Mouse (Mus musculus): ENCODE data around the gene Myo15. TPM values are rescaled to one million over a fixed set of nuclear protein-coding genes. Genes with fewer than 3 reads are reported as not detected.

The Myo15 gene
- total and polyA plus RNA-seq, 3 experiments = 0.04 to 0.07 TPM; not detected in 1

DNA sequence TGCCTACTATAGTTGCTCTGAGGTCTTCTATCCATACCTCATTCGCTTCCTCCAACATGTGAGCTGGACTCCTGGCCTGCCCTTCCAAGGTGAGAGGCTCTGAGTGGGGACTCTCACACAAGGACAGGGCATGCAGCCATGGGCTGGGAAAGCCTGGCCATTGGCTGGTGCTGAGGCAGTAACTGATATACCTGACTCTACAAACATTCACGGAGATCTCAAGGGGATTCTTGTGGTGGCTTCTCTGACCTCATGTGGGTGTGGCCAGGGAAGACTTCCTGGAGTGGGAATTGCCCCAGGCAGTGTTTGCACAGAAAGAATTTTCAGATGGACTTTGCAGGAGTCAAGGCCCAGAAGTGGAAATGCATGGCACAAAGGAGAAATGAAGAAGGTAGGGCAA is 45.8 kb downstream of the Myo15 start:
- Histone ChIP-seq H3K4me3 (ENCODE audit: control insufficient read depth in 1 of 2, insufficient read depth in 1 of 2, low read depth in 2 of 2, low read length in 2 of 2) (no peak overlapping the region), H3K27me3 (ENCODE audit: control insufficient read depth in 1 of 2, insufficient read depth in 2 of 2, low read length in 2 of 2) (peaks cover 8 to 14% of the 10 kb centered on the region in 2 experiments), H3K27ac (ENCODE audit: control insufficient read depth, low read depth, low read length) (no peak overlapping the region), H3K9me3 (replicated peaks; ENCODE audit: insufficient read depth, low read length) (no peaks in the 10 kb centered on the region), H3K9ac (ENCODE audit: control insufficient read depth, low read depth, low read length, poor library complexity, severe bottlenecking) (no peak overlapping the region), H3K4me1 (ENCODE audit: control insufficient read depth in 1 of 2, insufficient read depth in 2 of 2, low read length in 2 of 2) (no peaks in the 10 kb centered on the region), H3K79me2 (ENCODE audit: control insufficient read depth, insufficient read depth, low read length, poor library complexity) (no peaks in the 10 kb centered on the region), H3K36me3 (ENCODE audit: control insufficient read depth in 1 of 2, insufficient read depth in 2 of 2, low read length in 2 of 2) (no peaks in the 10 kb centered on the region)
- no peak for TF ChIP-seq CHD1 (IDR thresholded peaks at IDR 0.05; ENCODE audit: low read depth, low read length)
- DNase-seq (ENCODE audit: low read depth, low spot score) = no peak

DNA sequence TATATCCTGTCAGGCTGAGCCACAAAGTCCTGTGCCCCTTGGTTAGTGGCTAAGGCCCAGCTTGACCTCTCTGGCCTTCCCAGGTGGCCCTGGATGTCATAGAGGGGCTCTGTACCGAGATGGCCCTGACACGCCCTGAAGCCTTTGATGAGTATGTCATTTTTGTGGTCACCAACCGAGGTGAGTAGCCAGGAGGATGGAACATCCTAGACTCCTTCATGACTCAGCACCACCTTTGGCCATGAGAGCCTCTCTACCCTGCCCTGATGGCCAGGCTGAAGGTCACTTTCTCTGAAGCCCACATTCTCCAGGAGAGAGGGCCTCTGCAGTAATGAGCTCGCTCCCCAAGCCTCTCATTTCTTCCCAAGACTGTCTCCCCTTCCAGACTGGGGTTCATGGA is 49.2 kb downstream of the Myo15 start:
- Histone ChIP-seq H3K79me2 (ENCODE audit: control insufficient read depth, insufficient read depth, low read length, poor library complexity) (no peaks in the 10 kb centered on the region), H3K9ac (ENCODE audit: control insufficient read depth, low read depth, low read length, poor library complexity, severe bottlenecking) (no peak overlapping the region), H3K9me3 (replicated peaks; ENCODE audit: insufficient read depth, low read length) (no peaks in the 10 kb centered on the region), H3K27me3 (ENCODE audit: control insufficient read depth in 1 of 2, insufficient read depth in 2 of 2, low read length in 2 of 2) (peaks cover 25 to 29% of the 10 kb centered on the region in 2 experiments), H3K27ac (ENCODE audit: control insufficient read depth, low read depth, low read length) (no peak overlapping the region), H3K4me3 (ENCODE audit: control insufficient read depth in 1 of 2, insufficient read depth in 1 of 2, low read depth in 2 of 2, low read length in 2 of 2) (no peak overlapping the region), H3K36me3 (ENCODE audit: control insufficient read depth in 1 of 2, insufficient read depth in 2 of 2, low read length in 2 of 2) (no peaks in the 10 kb centered on the region), H3K4me1 (ENCODE audit: control insufficient read depth in 1 of 2, insufficient read depth in 2 of 2, low read length in 2 of 2) (no peaks in the 10 kb centered on the region)
- TF ChIP-seq USF1 (IDR thresholded peaks at IDR 0.05; ENCODE audit: low read depth, low read length) = no peak
- no peak for TF ChIP-seq SMC3 (IDR thresholded peaks at IDR 0.05; ENCODE audit: low read depth, low read length)
- no peak for TF ChIP-seq GATA1 (IDR thresholded peaks at IDR 0.05; ENCODE audit: low read depth, low read length)
- TF ChIP-seq CTCF (IDR thresholded peaks at IDR 0.05 in 2 of 3, conservative IDR thresholded peaks at IDR 0.05 in 1 of 3; ENCODE audit: control insufficient read depth in 1 of 3, insufficient read depth in 1 of 3, low read depth in 2 of 3, low read length in 3 of 3, poor library complexity in 1 of 3, severe bottlenecking in 1 of 3) = no peak
- TF ChIP-seq MYC (IDR thresholded peaks at IDR 0.05; ENCODE audit: low read depth, low read length) = no peak
- TF ChIP-seq TAL1 (IDR thresholded peaks at IDR 0.05; ENCODE audit: low read length) = no peak
- TF ChIP-seq TBP (IDR thresholded peaks at IDR 0.05; ENCODE audit: low read depth, low read length) = no peak
- TF ChIP-seq ETS1 (IDR thresholded peaks at IDR 0.05; ENCODE audit: low read depth, low read length) = no peak
- TF ChIP-seq NELFE (IDR thresholded peaks at IDR 0.05; ENCODE audit: low read depth, low read length) = no peak
- no peak for DNase-seq (ENCODE audit: low read depth, low spot score)

DNA sequence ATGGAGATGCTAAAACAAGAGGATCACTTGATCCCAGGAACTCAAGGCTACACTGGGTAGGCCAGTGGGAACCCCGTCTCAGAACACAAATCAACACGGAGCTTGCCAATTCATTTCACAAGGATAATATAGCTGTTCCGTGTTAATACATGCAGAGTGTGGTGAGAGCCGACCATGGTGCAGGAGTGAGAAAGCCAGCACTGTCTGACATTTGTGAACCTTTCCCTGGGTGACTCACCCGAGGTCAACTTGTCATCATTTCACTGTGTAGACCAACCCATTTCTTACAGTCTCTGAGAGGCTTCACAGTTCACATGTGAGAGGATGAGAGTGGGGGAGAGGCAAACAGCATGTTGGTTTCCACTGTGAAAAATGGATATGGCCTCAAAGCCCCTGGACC is 52.9 kb downstream of the Myo15 start:
- no peaks in the 10 kb centered on the region for H3K9me3 ChIP-seq (replicated peaks; ENCODE audit: insufficient read depth, low read length)
- no peak overlapping the region for H3K27ac ChIP-seq (ENCODE audit: control insufficient read depth, low read depth, low read length)
- no peak overlapping the region for H3K4me3 ChIP-seq (ENCODE audit: control insufficient read depth in 1 of 2, insufficient read depth in 1 of 2, low read depth in 2 of 2, low read length in 2 of 2)
- no peak for DNase-seq (ENCODE audit: low read depth, low spot score)
- no peaks in the 10 kb centered on the region for H3K79me2 ChIP-seq (ENCODE audit: control insufficient read depth, insufficient read depth, low read length, poor library complexity)
- no peaks in the 10 kb centered on the region for H3K36me3 ChIP-seq (ENCODE audit: control insufficient read depth in 1 of 2, insufficient read depth in 2 of 2, low read length in 2 of 2)
- H3K27me3 ChIP-seq (ENCODE audit: control insufficient read depth in 1 of 2, insufficient read depth in 2 of 2, low read length in 2 of 2) = peaks cover 25 to 29% of the 10 kb centered on the region in 2 experiments
- TF ChIP-seq NELFE (IDR thresholded peaks at IDR 0.05; ENCODE audit: low read depth, low read length) (no peak), UBTF (IDR thresholded peaks at IDR 0.05; ENCODE audit: borderline replicate concordance, insufficient read depth, low read depth, low read length) (no peak), SIN3A (IDR thresholded peaks at IDR 0.05; ENCODE audit: low read length) (no peak), USF1 (IDR thresholded peaks at IDR 0.05; ENCODE audit: low read depth, low read length) (no peak), MAFK (IDR thresholded peaks at IDR 0.05; ENCODE audit: borderline replicate concordance, low read depth, low read length) (no peak), BHLHE40 (IDR thresholded peaks at IDR 0.05; ENCODE audit: borderline replicate concordance, low read depth, low read length) (no peak), ZMIZ1 (IDR thresholded peaks at IDR 0.05; ENCODE audit: low read depth, low read length) (no peak)
- no peak overlapping the region for H3K9ac ChIP-seq (ENCODE audit: control insufficient read depth, low read depth, low read length, poor library complexity, severe bottlenecking)
- no peaks in the 10 kb centered on the region for H3K4me1 ChIP-seq (ENCODE audit: control insufficient read depth in 1 of 2, insufficient read depth in 2 of 2, low read length in 2 of 2)
